Comparison of ENCODE assay signal across 16 mouse cellular contexts in the genomic region with DNA sequence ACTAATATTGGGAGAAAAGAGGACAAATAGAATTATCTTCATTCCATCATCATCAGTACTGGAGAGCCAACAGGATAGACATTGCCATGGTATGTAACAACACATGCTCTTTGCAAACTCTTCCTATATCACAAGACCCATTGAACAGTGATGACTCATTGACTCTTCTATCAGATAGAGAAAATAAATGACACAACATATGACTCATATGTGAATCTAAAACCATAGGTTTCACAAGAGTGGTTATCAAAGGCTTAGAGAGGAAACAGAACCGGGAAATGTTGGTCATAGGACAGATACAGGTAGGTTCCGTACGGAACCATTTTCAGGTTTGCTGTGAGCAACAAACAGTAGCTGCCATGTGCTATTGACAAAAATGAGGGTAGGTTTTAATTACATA.
"Had no signal": no experiment of that assay in that cellular context is flagged by ENCODE, and none has a peak within 500 bp of the region (broad histone marks: within the 10 kb centered on the region; RNA-seq: fewer than 3 reads in every experiment).

No protein-coding gene starts in this region.

- DNase-seq: heart, postnatal 10 days; heart, postnatal 14 days; heart, postnatal 36 days; heart, postnatal 4 days; kidney, adult 11 months; kidney, adult 18-20 months; kidney, adult 2 months; kidney, adult 8-10 months; kidney, adult 9 months; kidney, postnatal 10 days; kidney, postnatal 14 days; kidney, postnatal 25 days; kidney, postnatal 36 days; kidney, postnatal 4 days; layer of hippocampus, adult 9-11 months; layer of hippocampus, postnatal 36 days had no signal
